Comparison of ENCODE assay signal across 17 mouse cellular contexts in genomic region chr2:141180656-141181055, GRCm38 (mm10).
"Had no signal": no experiment of that assay in that cellular context is flagged by ENCODE, and none has a peak within 500 bp of the region (broad histone marks: within the 10 kb centered on the region; RNA-seq: fewer than 3 reads in every experiment).

No protein-coding gene starts in this region.

- ATAC-seq: midbrain, embryonic 13.5 days had no signal

- DNase-seq: kidney, adult 2 months; kidney, postnatal 14 days; kidney, postnatal 4 days; layer of hippocampus, postnatal 36 days; liver, embryonic 13.5 days; lung, adult 2 months; lung, postnatal 14 days; lung, postnatal 4 days; right cerebral cortex, adult 18-20 months; right cerebral cortex, postnatal 14 days; right cerebral cortex, postnatal 4 days; thymus, adult 2 months; thymus, postnatal 14 days; thymus, postnatal 4 days had no signal

- H3K4me1 ChIP-seq: liver, embryonic 13.5 days had no signal

- H3K9ac ChIP-seq: liver, embryonic 13.5 days; midbrain, embryonic 13.5 days had no signal

- H3K27me3 ChIP-seq: liver, embryonic 13.5 days; midbrain, embryonic 13.5 days had no signal

- H3K4me3 ChIP-seq: left cerebral cortex, adult 2 months; liver, embryonic 13.5 days; midbrain, embryonic 13.5 days had no signal

- H3K36me3 ChIP-seq: liver, embryonic 13.5 days; midbrain, embryonic 13.5 days had no signal

- H3K4me2 ChIP-seq: liver, embryonic 13.5 days; midbrain, embryonic 13.5 days had no signal

- H3K9me3 ChIP-seq: liver, embryonic 13.5 days; midbrain, embryonic 13.5 days had no signal

- H3K27ac ChIP-seq: left cerebral cortex, adult 2 months; liver, embryonic 13.5 days; midbrain, embryonic 13.5 days; stomach, postnatal 0 days had no signal
